Mouse (Mus musculus) intestine, embryonic 16.5 days (tissue): Measurements from ENCODE around the gene Miga1. TPM values are rescaled to one million over a fixed set of nuclear protein-coding genes. Genes with fewer than 3 reads are reported as not detected.
A peak's percentile ranks its signal among the peaks of the same experiment; 100 is the strongest.
"Not testable (repeated sequence)": the region's sequence is repeated elsewhere in the genome, so short reads cannot be mapped to it uniquely, and the experiment has no call there.

ENCODE experiments used
- ATAC-seq: fragments of 200-750 bp; cut with Nextera tagmentation; 2 replicates; pipeline ENCODE4 v1.8.0; 2017; ENCODE audit warnings: moderate TSS enrichment, moderate library complexity
- H3K27ac ChIP-seq: fragments of 300-500 bp; sonication (generic); 2 replicates; pipeline ENCODE4 v1.5.1; 2014; ENCODE audit warnings: mild to moderate bottlenecking, low read length
- H3K27me3 ChIP-seq: fragments of 300-500 bp; sonication (generic); replicated peaks from 2 replicates; pipeline ENCODE4 v1.6.1; 2014; ENCODE audit warnings: low read length, control low read depth, mixed read lengths; ENCODE audit not compliant: control insufficient read depth, insufficient read depth
- H3K36me3 ChIP-seq: fragments of 300-500 bp; sonication (generic); 2 replicates; pipeline ENCODE4 v1.6.1; 2014; ENCODE audit warnings: low read length, control low read depth; ENCODE audit not compliant: control insufficient read depth, insufficient read depth
- H3K4me1 ChIP-seq: fragments of 300-500 bp; sonication (generic); 2 replicates; pipeline ENCODE4 v1.6.1; 2014; ENCODE audit warnings: low read length, control low read depth, mixed read lengths; ENCODE audit not compliant: control insufficient read depth, insufficient read depth
- H3K4me2 ChIP-seq: fragments of 300-500 bp; sonication (generic); 2 replicates; pipeline ENCODE4 v1.6.1; 2014; ENCODE audit warnings: low read depth, low read length, control low read depth
- H3K4me3 ChIP-seq: fragments of 300-500 bp; sonication (generic); 2 replicates; pipeline ENCODE4 v1.5.1; 2014; ENCODE audit warnings: mild to moderate bottlenecking, low read length
- H3K9ac ChIP-seq: fragments of 300-500 bp; sonication (generic); 2 replicates; pipeline ENCODE4 v1.6.1; 2014; ENCODE audit warnings: low read depth, low read length
- H3K9me3 ChIP-seq: fragments of 300-500 bp; sonication (generic); 2 replicates; pipeline ENCODE4 v1.6.1; 2016; ENCODE audit warnings: low read length, control low read depth; ENCODE audit not compliant: control insufficient read depth
- WGBS: fragments of 180-500 bp; shearing (Covaris S2); extraction: QIAGEN DNeasy Blood & Tissue Kit; methylation state at CpG from one replicate; pipeline ENCODE4 v1.1.7; 2014; 5-methylcytosine and 5-hydroxymethylcytosine counted together
- polyA plus RNA-seq: library from polyadenylated mRNA; unstranded; fragments of >200 nt; fragmentation: Nextera tagmentation; extraction: Ambion mirVana; gene quantifications from 2 replicates; pipeline ENCODE4 v1.2.1, GENCODE M21; 2015

The Miga1 gene
- polyA plus RNA-seq, 1 experiment from 2014 or later, result 13.5 TPM

DNA sequence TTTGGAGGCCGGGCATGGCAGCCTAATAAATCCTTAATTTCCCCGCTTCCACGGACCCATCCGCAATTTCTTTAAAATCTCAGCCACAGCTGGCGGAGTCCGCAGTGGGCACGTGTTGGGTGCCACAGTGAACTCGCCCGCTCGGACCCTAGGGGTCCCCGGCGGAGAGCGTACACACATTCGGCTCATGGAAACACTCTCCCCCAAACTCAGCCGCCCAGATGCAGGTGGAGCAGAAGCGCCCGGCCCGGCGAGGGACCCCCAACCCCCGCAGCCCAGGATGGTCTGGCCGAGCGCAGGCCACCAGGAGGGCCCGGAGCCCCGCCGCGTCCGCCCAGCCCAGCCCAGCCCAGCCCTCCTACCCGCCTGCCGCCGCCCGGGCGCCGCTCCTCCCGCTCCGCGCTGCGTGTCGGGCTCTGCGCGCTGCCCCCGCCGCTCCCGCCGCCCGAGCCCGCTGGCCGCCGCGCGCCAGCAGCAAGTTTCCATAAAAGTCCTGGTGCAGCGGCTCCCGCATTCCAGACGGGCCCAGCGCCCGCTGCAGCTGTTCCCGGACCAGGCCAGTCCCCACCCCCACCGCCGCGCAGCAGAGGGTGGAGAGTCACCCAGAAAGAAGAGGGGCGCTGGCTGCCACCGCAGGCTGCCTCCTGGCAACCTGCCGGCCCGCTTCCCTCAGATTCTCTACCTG lies 74.7 kb downstream of the Miga1 start:
- Histone ChIP-seq H3K27ac (peak overlapping the region; percentile 62), H3K4me1 (peaks cover 7% of the 10 kb centered on the region; the same call in 1 of the 2 replicates), H3K4me2 (peak overlapping the region; percentile 97), H3K9ac (peak overlapping the region; percentile 82), H3K36me3 (no peaks in the 10 kb centered on the region), H3K4me3 (peak overlapping the region; percentile 62), H3K9me3 (no peaks in the 10 kb centered on the region), H3K27me3 (0 out of 2 replicates have a peak, but pooled peaks cover 2% of the 10 kb centered on the region)
- 1% methylated on average over 52 of the region's 63 CpGs for WGBS
- peak; percentile 85 for ATAC-seq

DNA sequence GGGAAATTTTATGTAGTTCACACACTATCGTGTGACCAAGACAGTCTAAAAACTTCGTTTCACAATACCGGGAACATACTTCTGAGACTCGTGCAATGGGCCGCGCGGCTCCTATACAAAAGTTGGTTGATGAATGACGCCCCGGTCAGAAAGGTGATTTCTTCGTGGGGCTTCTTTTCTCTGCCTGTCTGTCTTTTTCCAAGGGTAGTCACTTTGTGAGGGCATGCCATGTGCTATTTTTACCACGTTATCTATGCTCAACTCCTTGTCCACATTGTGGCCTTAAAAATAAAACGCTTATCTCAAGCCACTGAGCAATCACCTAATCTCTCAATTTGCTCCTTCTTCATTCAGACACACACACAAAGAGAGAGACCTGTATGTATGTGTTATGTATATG lies 75.4 kb downstream of the Miga1 start:
- no peaks in the 10 kb centered on the region for H3K36me3 ChIP-seq
- ATAC-seq, result no peak
- peak overlapping the region; percentile 42; the same call in 1 of the 2 replicates for H3K9ac ChIP-seq
- H3K9me3 ChIP-seq, result no peaks in the 10 kb centered on the region
- H3K4me2 ChIP-seq, result peak overlapping the region; percentile 97
- peaks cover 7% of the 10 kb centered on the region; the same call in 1 of the 2 replicates for H3K4me1 ChIP-seq
- H3K27ac ChIP-seq, result no peak overlapping the region
- WGBS, result 46% methylated on average over 12 of the region's 12 CpGs
- H3K4me3 ChIP-seq, result peak overlapping the region; percentile 62
- H3K27me3 ChIP-seq, result 0 out of 2 replicates have a peak, but pooled peaks cover 2% of the 10 kb centered on the region

DNA sequence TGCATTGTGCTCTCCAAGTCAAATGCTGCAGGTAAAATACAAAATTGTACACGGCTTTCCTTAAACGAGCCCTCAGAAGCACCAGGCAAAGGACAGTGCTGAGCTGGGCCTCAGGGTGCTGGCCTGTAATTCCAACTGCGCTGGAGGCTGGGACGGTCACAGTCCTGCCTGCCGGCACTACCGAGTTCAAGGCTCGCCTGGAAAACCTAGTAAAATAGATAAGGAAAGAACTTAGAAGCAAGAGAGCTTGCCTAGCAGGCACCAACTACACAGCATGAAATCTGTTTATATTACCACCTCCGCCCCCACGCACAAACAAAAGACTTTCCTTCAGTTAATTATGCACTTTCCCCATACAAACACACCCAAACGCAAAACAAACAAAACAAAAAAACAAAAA lies 75.8 kb downstream of the Miga1 start:
- Histone ChIP-seq H3K27me3 (0 out of 2 replicates have a peak, but pooled peaks cover 2% of the 10 kb centered on the region), H3K36me3 (no peaks in the 10 kb centered on the region), H3K9me3 (no peaks in the 10 kb centered on the region), H3K4me3 (peak overlapping the region; percentile 62), H3K27ac (no peak overlapping the region), H3K9ac (peak overlapping the region; percentile 48; the same call in 1 of the 2 replicates), H3K4me2 (peak overlapping the region; percentile 21; the same call in 1 of the 2 replicates), H3K4me1 (peaks cover 7% of the 10 kb centered on the region; the same call in 1 of the 2 replicates)
- WGBS, result 50% methylated on average over 10 of the region's 10 CpGs
- no peak for ATAC-seq

DNA sequence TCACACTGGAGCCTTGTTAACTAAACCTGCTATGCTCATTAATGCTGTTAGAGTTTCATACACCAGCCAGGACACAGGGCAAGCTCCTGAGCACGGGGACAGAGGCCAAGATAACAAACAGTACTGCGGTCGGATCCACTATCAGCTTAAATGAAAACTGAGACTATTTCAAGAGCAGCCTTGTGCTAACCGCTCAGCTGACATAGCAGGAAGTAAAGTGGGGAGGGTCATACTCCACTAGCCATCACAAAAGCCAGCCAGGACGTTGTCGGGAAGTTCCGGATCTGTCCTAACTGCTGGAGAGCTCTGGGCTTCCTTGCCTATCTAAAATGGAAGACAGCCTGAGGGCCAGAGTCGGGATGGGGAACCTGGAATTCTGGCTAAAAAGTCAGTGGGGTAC lies 78.3 kb downstream of the Miga1 start:
- Histone ChIP-seq H3K27me3 (0 out of 2 replicates have a peak, but pooled peaks cover 2% of the 10 kb centered on the region), H3K27ac (no peak overlapping the region), H3K9ac (peak overlapping the region; percentile 26; the same call in 1 of the 2 replicates), H3K36me3 (no peaks in the 10 kb centered on the region), H3K4me3 (no peak overlapping the region), H3K4me1 (peaks cover 7% of the 10 kb centered on the region; the same call in 1 of the 2 replicates), H3K4me2 (peak overlapping the region; percentile 13; the same call in 1 of the 2 replicates), H3K9me3 (no peaks in the 10 kb centered on the region)
- WGBS, result 44% methylated on average over 8 of the region's 8 CpGs
- peak; percentile 23; the same call in 1 of the 2 replicates for ATAC-seq

DNA sequence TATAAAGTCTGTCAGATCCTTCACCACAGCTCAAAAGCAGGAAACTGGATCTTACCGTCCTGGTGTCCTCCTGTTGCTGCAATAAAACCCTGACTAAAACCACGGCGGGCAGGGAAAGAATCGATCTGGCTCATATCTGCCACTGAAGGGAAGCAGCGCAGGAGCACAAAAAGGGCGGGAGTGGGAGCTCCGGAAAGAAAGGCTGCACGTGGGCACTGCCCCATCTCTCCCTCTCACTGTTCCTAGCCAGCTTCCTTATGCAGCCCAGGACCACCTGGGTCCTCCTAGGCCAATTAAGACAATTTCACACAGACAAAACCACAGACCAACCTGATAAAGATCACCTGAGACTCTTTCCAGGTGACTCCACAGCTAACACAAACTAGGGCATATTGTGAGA lies 78.8 kb downstream of the Miga1 start:
- WGBS, result 31% methylated on average over 8 of the region's 8 CpGs
- no peaks in the 10 kb centered on the region for H3K9me3 ChIP-seq

GRCm38 (mm10) chr3:152260362-152260761 lies 79.8 kb downstream of the Miga1 start:
- no peaks in the 10 kb centered on the region for H3K36me3 ChIP-seq
- no peak for ATAC-seq
- H3K4me2 ChIP-seq, result no peak overlapping the region
- WGBS, result 89% methylated on average over 1 of the region's 1 CpGs
- H3K27me3 ChIP-seq, result no peaks in the 10 kb centered on the region
- H3K9me3 ChIP-seq, result no peaks in the 10 kb centered on the region
- 0 out of 2 replicates have a peak, but pooled peaks cover 3% of the 10 kb centered on the region for H3K4me1 ChIP-seq
- no peak overlapping the region for H3K27ac ChIP-seq
- H3K4me3 ChIP-seq, result no peak overlapping the region
- no peak overlapping the region for H3K9ac ChIP-seq

More for the DNA sequence above, 78.8 kb downstream of the Miga1 start:
- no peak overlapping the region for H3K4me2 ChIP-seq
- peaks cover 7% of the 10 kb centered on the region; the same call in 1 of the 2 replicates for H3K4me1 ChIP-seq
- H3K27me3 ChIP-seq, result no peaks in the 10 kb centered on the region
- H3K27ac ChIP-seq, result no peak overlapping the region
- no peak overlapping the region for H3K9ac ChIP-seq
- H3K36me3 ChIP-seq, result no peaks in the 10 kb centered on the region
- H3K4me3 ChIP-seq, result no peak overlapping the region
- no peak for ATAC-seq

- not testable (repeated sequence) for H3K36me3 ChIP-seq, H3K9me3 ChIP-seq, H3K9ac ChIP-seq, H3K27ac ChIP-seq, H3K4me1 ChIP-seq, H3K27me3 ChIP-seq, H3K4me3 ChIP-seq, H3K4me2 ChIP-seq
- peak; percentile 64 for ATAC-seq
- WGBS, result 22% methylated on average over 7 of the region's 9 CpGs
Observed at GRCm38 (mm10) chr3:152259409-152259808, 80.8 kb downstream of the Miga1 start.

DNA sequence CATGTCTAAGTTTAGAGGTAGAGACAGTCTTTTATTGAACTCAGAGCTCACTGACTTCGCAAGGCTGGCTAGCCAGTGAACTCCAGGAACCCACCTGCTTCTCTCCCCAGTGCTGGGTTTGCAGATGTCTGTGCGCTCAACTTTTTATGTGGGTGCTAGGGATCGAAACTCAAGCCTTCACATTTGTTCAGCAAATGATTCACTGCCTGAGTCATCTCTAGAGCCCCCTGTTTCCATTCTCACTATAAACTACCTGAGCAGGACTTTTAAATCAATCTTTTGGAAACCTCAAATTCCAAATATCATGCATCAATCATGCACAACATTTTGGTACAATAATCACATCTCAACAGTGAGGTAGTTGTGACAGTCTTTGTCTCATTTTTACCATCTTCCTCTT lies 82.7 kb downstream of the Miga1 start:
- no peak overlapping the region for H3K4me2 ChIP-seq
- H3K9ac ChIP-seq, result no peak overlapping the region
- 85% methylated on average over 3 of the region's 3 CpGs for WGBS
- no peaks in the 10 kb centered on the region for H3K9me3 ChIP-seq
- no peak overlapping the region for H3K27ac ChIP-seq
- H3K4me1 ChIP-seq, result 0 out of 2 replicates have a peak, but pooled peaks cover 3% of the 10 kb centered on the region
- H3K27me3 ChIP-seq, result no peaks in the 10 kb centered on the region
- H3K36me3 ChIP-seq, result no peaks in the 10 kb centered on the region
- no peak overlapping the region for H3K4me3 ChIP-seq
- ATAC-seq, result no peak

- Histone ChIP-seq H3K9me3 (no peaks in the 10 kb centered on the region), H3K4me3 (no peak overlapping the region), H3K4me1 (no peaks in the 10 kb centered on the region), H3K27ac (no peak overlapping the region), H3K36me3 (no peaks in the 10 kb centered on the region), H3K4me2 (no peak overlapping the region), H3K9ac (no peak overlapping the region), H3K27me3 (no peaks in the 10 kb centered on the region)
- WGBS, result 90% methylated on average over 1 of the region's 1 CpGs
- ATAC-seq, result no peak
Observed at GRCm38 (mm10) chr3:152250487-152250886, 89.7 kb downstream of the Miga1 start.
